Mouse (Mus musculus): Measurements from ENCODE around the gene Litaf. TPM values are rescaled to one million over a fixed set of nuclear protein-coding genes. Genes with fewer than 3 reads are reported as not detected.
A peak's percentile ranks its signal among the peaks of the same experiment; 100 is the strongest.

Litaf gene
- polyA plus RNA-seq, 1 experiment from 2014 or later, result 134 TPM

GRCm38 (mm10) chr16:11086299-11086698 lies 20.3 kb upstream of the Litaf start:
- 93% methylated on average over 3 of the region's 3 CpGs for WGBS
- Histone ChIP-seq H3K9me3 (ENCODE audit: low read length) (no peaks in the 10 kb centered on the region), H3K27me3 (ENCODE audit: insufficient read depth, low read length) (no peaks in the 10 kb centered on the region), H3K4me2 (replicated peaks; ENCODE audit: low read depth, low read length) (no peak overlapping the region), H3K36me3 (ENCODE audit: insufficient read depth, low read length) (peaks cover 54% of the 10 kb centered on the region), H3K4me3 (ENCODE audit: low read length) (no peak overlapping the region), H3K4me1 (ENCODE audit: insufficient read depth, low read length) (no peaks in the 10 kb centered on the region), H3K27ac (ENCODE audit: low read length) (no peak overlapping the region), H3K9ac (replicated peaks; ENCODE audit: low read length) (no peak overlapping the region)
- ATAC-seq (ENCODE audit: low FRiP score, low TSS enrichment), result no peak

- H3K4me2 ChIP-seq (replicated peaks; ENCODE audit: low read depth, low read length), result no peak overlapping the region
- H3K4me3 ChIP-seq (ENCODE audit: low read length), result no peak overlapping the region
- H3K27ac ChIP-seq (ENCODE audit: low read length), result no peak overlapping the region
- no peaks in the 10 kb centered on the region for H3K27me3 ChIP-seq (ENCODE audit: insufficient read depth, low read length)
- WGBS, result 92% methylated on average over 8 of the region's 8 CpGs
- H3K9ac ChIP-seq (replicated peaks; ENCODE audit: low read length), result no peak overlapping the region
- no peak for ATAC-seq (ENCODE audit: low FRiP score, low TSS enrichment)
- H3K4me1 ChIP-seq (ENCODE audit: insufficient read depth, low read length), result no peaks in the 10 kb centered on the region
- H3K9me3 ChIP-seq (ENCODE audit: low read length), result no peaks in the 10 kb centered on the region
- H3K36me3 ChIP-seq (ENCODE audit: insufficient read depth, low read length), result peaks cover 53% of the 10 kb centered on the region
These were observed 18.2 kb upstream of the Litaf start for GRCm38 (mm10) chr16:11084181-11084580.

- ATAC-seq (ENCODE audit: low FRiP score, low TSS enrichment), result no peak
- Histone ChIP-seq H3K4me2 (replicated peaks; ENCODE audit: low read depth, low read length) (no peak overlapping the region), H3K27ac (ENCODE audit: low read length) (no peak overlapping the region), H3K27me3 (ENCODE audit: insufficient read depth, low read length) (no peaks in the 10 kb centered on the region), H3K4me3 (ENCODE audit: low read length) (no peak overlapping the region), H3K9me3 (ENCODE audit: low read length) (no peaks in the 10 kb centered on the region), H3K36me3 (ENCODE audit: insufficient read depth, low read length) (peaks cover 62% of the 10 kb centered on the region), H3K9ac (replicated peaks; ENCODE audit: low read length) (no peak overlapping the region), H3K4me1 (ENCODE audit: insufficient read depth, low read length) (no peaks in the 10 kb centered on the region)
- 79% methylated on average over 3 of the region's 3 CpGs for WGBS
These were observed 12.4 kb upstream of the Litaf start for GRCm38 (mm10) chr16:11078216-11078869.

GRCm38 (mm10) chr16:11077601-11078201 lies 11.7 kb upstream of the Litaf start:
- no peak overlapping the region for H3K9ac ChIP-seq (replicated peaks; ENCODE audit: low read length)
- no peak overlapping the region for H3K27ac ChIP-seq (ENCODE audit: low read length)
- H3K36me3 ChIP-seq (ENCODE audit: insufficient read depth, low read length), result peaks cover 60% of the 10 kb centered on the region
- no peaks in the 10 kb centered on the region for H3K27me3 ChIP-seq (ENCODE audit: insufficient read depth, low read length)
- WGBS, result 92% methylated on average over 9 of the region's 9 CpGs
- no peaks in the 10 kb centered on the region for H3K4me1 ChIP-seq (ENCODE audit: insufficient read depth, low read length)
- H3K4me2 ChIP-seq (replicated peaks; ENCODE audit: low read depth, low read length), result no peak overlapping the region
- H3K9me3 ChIP-seq (ENCODE audit: low read length), result no peaks in the 10 kb centered on the region
- no peak for ATAC-seq (ENCODE audit: low FRiP score, low TSS enrichment)
- H3K4me3 ChIP-seq (ENCODE audit: low read length), result no peak overlapping the region

- H3K9me3 ChIP-seq (ENCODE audit: low read length), result no peaks in the 10 kb centered on the region
- H3K27me3 ChIP-seq (ENCODE audit: insufficient read depth, low read length), result no peaks in the 10 kb centered on the region
- peaks cover 19% of the 10 kb centered on the region for H3K4me1 ChIP-seq (ENCODE audit: insufficient read depth, low read length)
- ATAC-seq (ENCODE audit: low FRiP score, low TSS enrichment), result no peak
- H3K9ac ChIP-seq (replicated peaks; ENCODE audit: low read length), result no peak overlapping the region
- peaks cover 53% of the 10 kb centered on the region for H3K36me3 ChIP-seq (ENCODE audit: insufficient read depth, low read length)
- H3K4me3 ChIP-seq (ENCODE audit: low read length), result no peak overlapping the region
- 84% methylated on average over 6 of the region's 6 CpGs for WGBS
- no peak overlapping the region for H3K27ac ChIP-seq (ENCODE audit: low read length)
- H3K4me2 ChIP-seq (replicated peaks; ENCODE audit: low read depth, low read length), result no peak overlapping the region
These were observed 7.1 kb upstream of the Litaf start for GRCm38 (mm10) chr16:11073060-11073459.

GRCm38 (mm10) chr16:11072454-11072853 lies 6.5 kb upstream of the Litaf start:
- Histone ChIP-seq H3K27ac (ENCODE audit: low read length) (no peak overlapping the region), H3K4me3 (ENCODE audit: low read length) (no peak overlapping the region), H3K9ac (replicated peaks; ENCODE audit: low read length) (no peak overlapping the region), H3K9me3 (ENCODE audit: low read length) (no peaks in the 10 kb centered on the region), H3K36me3 (ENCODE audit: insufficient read depth, low read length) (peaks cover 53% of the 10 kb centered on the region), H3K4me1 (ENCODE audit: insufficient read depth, low read length) (peaks cover 25% of the 10 kb centered on the region), H3K27me3 (ENCODE audit: insufficient read depth, low read length) (no peaks in the 10 kb centered on the region), H3K4me2 (replicated peaks; ENCODE audit: low read depth, low read length) (no peak overlapping the region)
- 88% methylated on average over 8 of the region's 8 CpGs for WGBS
- ATAC-seq (ENCODE audit: low FRiP score, low TSS enrichment), result no peak

GRCm38 (mm10) chr16:11071887-11072286 lies 5.9 kb upstream of the Litaf start:
- no peaks in the 10 kb centered on the region for H3K9me3 ChIP-seq (ENCODE audit: low read length)
- no peak overlapping the region for H3K9ac ChIP-seq (replicated peaks; ENCODE audit: low read length)
- H3K4me3 ChIP-seq (ENCODE audit: low read length), result no peak overlapping the region
- no peak overlapping the region for H3K27ac ChIP-seq (ENCODE audit: low read length)
- ATAC-seq (ENCODE audit: low FRiP score, low TSS enrichment), result no peak
- H3K4me2 ChIP-seq (replicated peaks; ENCODE audit: low read depth, low read length), result no peak overlapping the region
- H3K36me3 ChIP-seq (ENCODE audit: insufficient read depth, low read length), result peaks cover 53% of the 10 kb centered on the region
- H3K27me3 ChIP-seq (ENCODE audit: insufficient read depth, low read length), result no peaks in the 10 kb centered on the region
- H3K4me1 ChIP-seq (ENCODE audit: insufficient read depth, low read length), result peaks cover 30% of the 10 kb centered on the region
- 85% methylated on average over 4 of the region's 4 CpGs for WGBS

- no peaks in the 10 kb centered on the region for H3K9me3 ChIP-seq (ENCODE audit: low read length)
- no peaks in the 10 kb centered on the region for H3K27me3 ChIP-seq (ENCODE audit: insufficient read depth, low read length)
- no peak overlapping the region for H3K27ac ChIP-seq (ENCODE audit: low read length)
- WGBS, result 70% methylated on average over 5 of the region's 5 CpGs
- no peak for ATAC-seq (ENCODE audit: low FRiP score, low TSS enrichment)
- H3K36me3 ChIP-seq (ENCODE audit: insufficient read depth, low read length), result peaks cover 50% of the 10 kb centered on the region
- H3K4me1 ChIP-seq (ENCODE audit: insufficient read depth, low read length), result peaks cover 31% of the 10 kb centered on the region
- no peak overlapping the region for H3K4me2 ChIP-seq (replicated peaks; ENCODE audit: low read depth, low read length)
- H3K9ac ChIP-seq (replicated peaks; ENCODE audit: low read length), result no peak overlapping the region
- H3K4me3 ChIP-seq (ENCODE audit: low read length), result no peak overlapping the region
These were observed 5.2 kb upstream of the Litaf start for GRCm38 (mm10) chr16:11071176-11071575.

GRCm38 (mm10) chr16:11069710-11070420 lies 3.9 kb upstream of the Litaf start:
- H3K27ac ChIP-seq (ENCODE audit: low read length), result peak overlapping the region; percentile 69
- H3K4me1 ChIP-seq (ENCODE audit: insufficient read depth, low read length), result peaks cover 39% of the 10 kb centered on the region
- ATAC-seq (ENCODE audit: low FRiP score, low TSS enrichment), result no peak
- H3K4me2 ChIP-seq (replicated peaks; ENCODE audit: low read depth, low read length), result no peak overlapping the region
- 63% methylated on average over 7 of the region's 7 CpGs for WGBS
- no peaks in the 10 kb centered on the region for H3K27me3 ChIP-seq (ENCODE audit: insufficient read depth, low read length)
- H3K9me3 ChIP-seq (ENCODE audit: low read length), result no peaks in the 10 kb centered on the region
- H3K4me3 ChIP-seq (ENCODE audit: low read length), result no peak overlapping the region
- H3K36me3 ChIP-seq (ENCODE audit: insufficient read depth, low read length), result peaks cover 37% of the 10 kb centered on the region
- H3K9ac ChIP-seq (replicated peaks; ENCODE audit: low read length), result no peak overlapping the region

GRCm38 (mm10) chr16:11069271-11069670 lies 3.3 kb upstream of the Litaf start:
- 63% methylated on average over 6 of the region's 6 CpGs for WGBS
- no peak overlapping the region for H3K9ac ChIP-seq (replicated peaks; ENCODE audit: low read length)
- peaks cover 31% of the 10 kb centered on the region for H3K36me3 ChIP-seq (ENCODE audit: insufficient read depth, low read length)
- peak overlapping the region; percentile 69 for H3K27ac ChIP-seq (ENCODE audit: low read length)
- H3K4me3 ChIP-seq (ENCODE audit: low read length), result no peak overlapping the region
- peaks cover 39% of the 10 kb centered on the region for H3K4me1 ChIP-seq (ENCODE audit: insufficient read depth, low read length)
- H3K9me3 ChIP-seq (ENCODE audit: low read length), result no peaks in the 10 kb centered on the region
- no peaks in the 10 kb centered on the region for H3K27me3 ChIP-seq (ENCODE audit: insufficient read depth, low read length)
- no peak overlapping the region; the same call in 1 of the 2 replicates for H3K4me2 ChIP-seq (replicated peaks; ENCODE audit: low read depth, low read length)
- no peak for ATAC-seq (ENCODE audit: low FRiP score, low TSS enrichment)
